Comparison of ENCODE assay signal across 10 mouse cellular contexts in the genomic region with DNA sequence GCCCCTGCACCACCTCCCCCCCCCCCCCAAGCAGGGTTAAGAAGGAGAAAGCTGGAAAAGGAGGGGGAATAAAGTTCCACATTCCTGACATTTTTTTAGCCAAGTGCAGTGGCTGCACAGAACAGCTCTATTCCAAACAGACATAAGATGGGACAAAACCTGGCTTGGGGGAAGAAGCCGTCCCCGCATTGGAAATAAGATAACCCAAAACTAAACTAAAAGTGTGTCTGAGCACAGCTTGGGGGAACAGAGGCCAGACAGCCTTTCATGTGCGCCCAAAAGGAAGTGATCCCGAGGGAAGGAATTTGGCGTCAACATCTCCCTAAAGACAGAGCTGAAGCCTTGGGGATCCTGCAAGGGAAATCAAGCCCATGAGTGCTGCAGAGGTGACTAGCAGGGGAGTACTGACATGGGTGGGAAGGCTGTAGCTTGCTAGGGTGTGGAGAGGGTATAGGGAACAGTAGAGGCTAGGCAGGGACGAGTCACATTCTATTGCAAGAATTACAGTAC. TPM values are rescaled to one million over a fixed set of nuclear protein-coding genes. Genes with fewer than 3 reads are reported as not detected.
DNase-seq lines count a peak whose midpoint lies in the region; ATAC-seq and TF ChIP-seq lines count a peak whose summit lies in the region.
"Had no signal": no experiment of that assay in that cellular context is flagged by ENCODE, and none has a peak within 500 bp of the region (broad histone marks: within the 10 kb centered on the region; RNA-seq: fewer than 3 reads in every experiment).

No protein-coding gene starts in this region.

- H3K4me1 ChIP-seq in embryonic facial prominence, embryonic 14.5 days (ENCODE audit: control insufficient read depth, insufficient read depth, low read length) = peaks cover 52% of the 10 kb centered on the region
- peaks cover 14% of the 10 kb centered on the region; the same call in 1 of the 2 replicates for H3K4me1 ChIP-seq in intestine, postnatal 0 days (replicated peaks; ENCODE audit: control insufficient read depth, insufficient read depth, low read length)
- peaks cover 18% of the 10 kb centered on the region for H3K4me1 ChIP-seq in neural tube, embryonic 11.5 days (ENCODE audit: control insufficient read depth, insufficient read depth, low read length)

- H3K27me3 ChIP-seq in embryonic facial prominence, embryonic 14.5 days (replicated peaks; ENCODE audit: control insufficient read depth, insufficient read depth, low read length) = no peaks in the 10 kb centered on the region
- H3K27me3 ChIP-seq in intestine, postnatal 0 days (replicated peaks; ENCODE audit: control insufficient read depth, insufficient read depth, low read length) = no peaks in the 10 kb centered on the region
- no peaks in the 10 kb centered on the region for H3K27me3 ChIP-seq in neural tube, embryonic 11.5 days (ENCODE audit: control insufficient read depth, insufficient read depth, low read length)

- WGBS in embryonic facial prominence, embryonic 14.5 days = 5% methylated on average over 6 of the region's 6 CpGs
- WGBS in intestine, postnatal 0 days = 46% methylated on average over 6 of the region's 6 CpGs
- WGBS in neural tube, embryonic 11.5 days = 29% methylated on average over 6 of the region's 6 CpGs

- no peaks in the 10 kb centered on the region for H3K9me3 ChIP-seq in embryonic facial prominence, embryonic 14.5 days (ENCODE audit: control insufficient read depth, low read length)
- H3K9me3 ChIP-seq in intestine, postnatal 0 days (ENCODE audit: control insufficient read depth) = no peaks in the 10 kb centered on the region
- H3K9me3 ChIP-seq in neural tube, embryonic 11.5 days (ENCODE audit: control insufficient read depth, low read length) = no peaks in the 10 kb centered on the region
- H3K9me3 ChIP-seq: G1E had no signal

- H3K4me2 ChIP-seq in embryonic facial prominence, embryonic 14.5 days (ENCODE audit: low read depth, low read length) = peak overlapping the region; percentile 69
- peak overlapping the region; percentile 89 for H3K4me2 ChIP-seq in intestine, postnatal 0 days (replicated peaks; ENCODE audit: low read depth)
- H3K4me2 ChIP-seq in neural tube, embryonic 11.5 days (ENCODE audit: low read depth) = peak overlapping the region; percentile 17; the same call in 1 of the 2 replicates

- H3K9ac ChIP-seq in embryonic facial prominence, embryonic 14.5 days (ENCODE audit: low read depth, low read length) = peak overlapping the region; percentile 50
- no peak overlapping the region for H3K9ac ChIP-seq in intestine, postnatal 0 days (ENCODE audit: low read depth, low read length)
- no peak overlapping the region for H3K9ac ChIP-seq in neural tube, embryonic 11.5 days (ENCODE audit: low read length)

- no peak for ATAC-seq in embryonic facial prominence, embryonic 14.5 days (ENCODE audit: low read depth)
- no peak for ATAC-seq in intestine, postnatal 0 days
- ATAC-seq in neural tube, embryonic 11.5 days (ENCODE audit: insufficient read depth, low FRiP score, low TSS enrichment) = no peak

- peak overlapping the region; percentile 69 for H3K27ac ChIP-seq in embryonic facial prominence, embryonic 14.5 days (replicated peaks; ENCODE audit: low read depth, low read length)
- no peak overlapping the region for H3K27ac ChIP-seq in intestine, postnatal 0 days (ENCODE audit: low read depth, low read length)
- no peak overlapping the region for H3K27ac ChIP-seq in neural tube, embryonic 11.5 days (ENCODE audit: low read depth, low read length)

- no peak for TF ChIP-seq CTCF in intestine, postnatal 0 days (IDR thresholded peaks at IDR 0.05; ENCODE audit: low read depth)

- peak; percentile 33 for DNase-seq in kidney, adult 18-20 months
- no peak for DNase-seq in kidney, postnatal 25 days
- DNase-seq in embryonic facial prominence, embryonic 14.5 days (ENCODE audit: low spot score) = peak; percentile 50
- no peak for DNase-seq in neural tube, embryonic 11.5 days (ENCODE audit: low spot score)
- no peak for DNase-seq in adipocyte (ENCODE audit: low spot score)
- no peak for DNase-seq in testis, postnatal 14 days (ENCODE audit: low spot score)
- DNase-seq in right cerebral cortex, adult 18-20 months = no peak
- DNase-seq: cerebellum, postnatal 14 days had no signal

- H3K4me3 ChIP-seq in embryonic facial prominence, embryonic 14.5 days (ENCODE audit: low read depth, low read length) = peak overlapping the region; percentile 74
- H3K4me3 ChIP-seq in intestine, postnatal 0 days (ENCODE audit: low read depth, low read length) = no peak overlapping the region
- no peak overlapping the region for H3K4me3 ChIP-seq in neural tube, embryonic 11.5 days (ENCODE audit: low read depth, low read length)

- 0 out of 2 replicates have a peak, but pooled peaks cover 3% of the 10 kb centered on the region for H3K36me3 ChIP-seq in embryonic facial prominence, embryonic 14.5 days (ENCODE audit: control insufficient read depth, insufficient read depth, low read length)
- H3K36me3 ChIP-seq in intestine, postnatal 0 days (ENCODE audit: control insufficient read depth, insufficient read depth) = no peaks in the 10 kb centered on the region
- H3K36me3 ChIP-seq in neural tube, embryonic 11.5 days (ENCODE audit: control insufficient read depth, insufficient read depth, low read length) = no peaks in the 10 kb centered on the region
- H3K36me3 ChIP-seq: G1E had no signal

RNA-seq across cellular contexts. Expression of a gene that starts 3.0 kb away (rescaled TPM):
- 12.8 and 14.4 TPM in 2 replicates for polyA plus RNA-seq in embryonic facial prominence, embryonic 14.5 days (2014; fragmentation: Nextera tagmentation; extraction: Ambion mirVana)
- 4.2 and 4.3 TPM in 2 replicates for polyA plus RNA-seq in intestine, postnatal 0 days (2015; fragmentation: Nextera tagmentation; extraction: Ambion mirVana)
- 6.9 and 7.9 TPM in 2 replicates for polyA plus RNA-seq in neural tube, embryonic 11.5 days (2014; fragmentation: Nextera tagmentation; extraction: Ambion mirVana)

Comparison
In these comparisons a context has a peak if more than half of its experiments do, and no peak if none do; other contexts are left out.
1. DNase-seq: peak in kidney, adult 18-20 months (single experiment) and embryonic facial prominence, embryonic 14.5 days (single experiment); none in kidney, postnatal 25 days (0 of 2), neural tube, embryonic 11.5 days (single experiment), adipocyte (single experiment), testis, postnatal 14 days (single experiment) and right cerebral cortex, adult 18-20 months (single experiment).
2. H3K4me2 ChIP-seq: peak in every context shown above with its lines; median percentile 89 in intestine, postnatal 0 days; 69 in embryonic facial prominence, embryonic 14.5 days; 17 in neural tube, embryonic 11.5 days.